Mouse (Mus musculus): ENCODE measurements at regions not wholly inside any gene's neighbourhood (a gene's known extent, or its start where the extent isn't known, plus 50 kb on each side); places are given as distances from the start of the nearest gene placed in this dataset.

DNA sequence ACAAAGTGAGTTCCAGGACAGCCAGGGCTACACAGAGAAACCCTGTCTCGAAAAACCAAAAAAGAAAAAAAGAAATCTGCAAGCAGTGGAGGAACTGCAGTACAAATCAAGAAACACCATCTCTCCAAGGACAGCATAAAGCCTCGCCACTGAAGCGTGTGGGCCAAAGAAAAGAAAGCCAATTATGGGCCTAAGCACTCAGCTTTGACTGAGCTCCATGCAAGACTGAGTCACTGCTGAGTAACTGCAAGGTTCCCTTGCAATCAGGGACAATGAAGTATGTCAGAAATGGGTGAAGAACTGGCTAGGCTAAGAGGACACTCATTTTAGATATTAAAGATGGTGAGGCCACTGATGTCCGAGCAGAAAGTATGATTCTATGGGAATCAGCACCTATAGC lies 540.7 kb downstream of the Gm19410 start:
- TF ChIP-seq POLR2A (IDR thresholded peaks at IDR 0.05; ENCODE audit: borderline replicate concordance, extremely low read depth, insufficient read depth, insufficient read length, poor library complexity, severe bottlenecking) = no peak
- TF ChIP-seq CTCF (IDR thresholded peaks at IDR 0.05; ENCODE audit: borderline replicate concordance, extremely low read depth, insufficient read depth, insufficient read length) = no peak
